Comparison of ENCODE assay signal across 9 mouse cellular contexts in the genomic region with DNA sequence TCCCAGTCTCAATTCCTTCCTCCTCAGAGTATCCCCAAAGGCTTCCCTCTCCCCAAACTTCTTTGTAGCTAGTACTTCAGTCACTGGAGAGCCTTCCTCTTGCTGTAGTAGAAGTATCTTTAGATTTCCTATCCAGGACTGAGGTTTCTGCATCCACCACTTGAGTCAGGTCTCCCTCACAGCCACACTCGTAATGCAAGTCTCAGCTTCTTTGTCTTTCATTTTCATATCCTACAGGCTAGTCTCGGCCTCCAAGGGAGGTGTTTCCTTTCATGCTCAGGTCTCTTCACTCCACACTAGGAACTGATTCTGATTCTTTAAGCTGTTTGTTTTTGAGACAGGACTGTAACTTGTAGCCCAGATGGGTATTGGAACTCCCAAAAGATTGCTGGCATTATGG. TPM values are rescaled to one million over a fixed set of nuclear protein-coding genes. Genes with fewer than 3 reads are reported as not detected.
DNase-seq lines count a peak whose midpoint lies in the region; ATAC-seq and TF ChIP-seq lines count a peak whose summit lies in the region.
"Had no signal": no experiment of that assay in that cellular context is flagged by ENCODE, and none has a peak within 500 bp of the region (broad histone marks: within the 10 kb centered on the region; RNA-seq: fewer than 3 reads in every experiment).

No protein-coding gene starts in this region.

- WGBS in intestine, embryonic 16.5 days, result 89% methylated on average over 2 of the region's 2 CpGs
- whole genome bisulfite sequencing in neural tube, embryonic 12.5 days, result 86% methylated on average over 2 of the region's 2 CpGs

- H3K36me3 ChIP-seq in intestine, embryonic 16.5 days (ENCODE audit: control insufficient read depth, insufficient read depth, low read length), result peaks cover 27% of the 10 kb centered on the region
- peaks cover 53% of the 10 kb centered on the region for H3K36me3 ChIP-seq in neural tube, embryonic 12.5 days

- no peaks in the 10 kb centered on the region for H3K9me3 ChIP-seq in intestine, embryonic 16.5 days (ENCODE audit: control insufficient read depth, low read length)
- H3K9me3 ChIP-seq in neural tube, embryonic 12.5 days, result no peaks in the 10 kb centered on the region

- ATAC-seq in intestine, embryonic 16.5 days, result no peak
- no peak for ATAC-seq in neural tube, embryonic 12.5 days (ENCODE audit: low FRiP score, low read depth)

- no peak for TF ChIP-seq POLR2A in embryonic fibroblast, embryonic 13.5 days (IDR thresholded peaks at IDR 0.05; ENCODE audit: low read depth, low read length)

- peak; percentile 8 for DNase-seq in layer of hippocampus, adult 9-11 months
- DNase-seq in layer of hippocampus, postnatal 25 days (ENCODE audit: extremely low spot score in 1 of 2, low spot score in 1 of 2), result no peak
- no peak for DNase-seq in gastrocnemius, postnatal 10 days
- DNase-seq in kidney, postnatal 10 days, result no peak
- DNase-seq in MN1 (ENCODE audit: low spot score), result no peak
- DNase-seq: lung, postnatal 4 days had no signal

- peak overlapping the region; percentile 13; the same call in 1 of the 2 replicates for H3K9ac ChIP-seq in intestine, embryonic 16.5 days (ENCODE audit: low read depth, low read length)
- peak overlapping the region; percentile 77; the same call in 1 of the 2 replicates for H3K9ac ChIP-seq in neural tube, embryonic 12.5 days

- 0 out of 2 replicates have a peak, but pooled peaks cover 3% of the 10 kb centered on the region for H3K4me1 ChIP-seq in embryonic fibroblast, embryonic 13.5 days (ENCODE audit: control insufficient read depth, insufficient read depth, low read length)
- H3K4me1 ChIP-seq in intestine, embryonic 16.5 days (ENCODE audit: control insufficient read depth, insufficient read depth, low read length), result peaks cover 7% of the 10 kb centered on the region
- peaks cover 11% of the 10 kb centered on the region for H3K4me1 ChIP-seq in neural tube, embryonic 12.5 days

- no peaks in the 10 kb centered on the region for H3K27me3 ChIP-seq in intestine, embryonic 16.5 days (replicated peaks; ENCODE audit: control insufficient read depth, insufficient read depth, low read length)
- H3K27me3 ChIP-seq in neural tube, embryonic 12.5 days (replicated peaks), result no peaks in the 10 kb centered on the region

- H3K4me3 ChIP-seq in embryonic fibroblast, embryonic 13.5 days (ENCODE audit: insufficient read depth, low read length), result peak overlapping the region; percentile 67
- H3K4me3 ChIP-seq in intestine, embryonic 16.5 days (ENCODE audit: low read length), result peak overlapping the region; percentile 91; the same call in 1 of the 2 replicates
- peak overlapping the region; percentile 74 for H3K4me3 ChIP-seq in neural tube, embryonic 12.5 days

- no peak for TF ChIP-seq CTCF in embryonic fibroblast, embryonic 13.5 days (IDR thresholded peaks at IDR 0.05; ENCODE audit: borderline replicate concordance, insufficient read depth, low read length)

- no peak overlapping the region for H3K27ac ChIP-seq in embryonic fibroblast, embryonic 13.5 days (ENCODE audit: insufficient read depth, low read length)
- H3K27ac ChIP-seq in intestine, embryonic 16.5 days (ENCODE audit: low read length), result no peak overlapping the region
- no peak overlapping the region for H3K27ac ChIP-seq in neural tube, embryonic 12.5 days

- H3K4me2 ChIP-seq in intestine, embryonic 16.5 days (ENCODE audit: low read depth, low read length), result peak overlapping the region; percentile 89
- peak overlapping the region; percentile 86 for H3K4me2 ChIP-seq in neural tube, embryonic 12.5 days (replicated peaks)

RNA-seq across cellular contexts. Expression of gene Leng8, which starts 1.3 kb away (rescaled TPM):
- total RNA-seq in layer of hippocampus, postnatal 25 days (2021), result 100 to 1,000 TPM; 109 to 181 TPM
- 62.7 and 81.4 TPM in 2 replicates for polyA plus RNA-seq in embryonic fibroblast, embryonic 13.5 days (2011; ENCODE audit: insufficient read length, low read depth, missing spikeins)
- polyA plus RNA-seq in intestine, embryonic 16.5 days (2015; fragmentation: Nextera tagmentation; extraction: Ambion mirVana), result 35.5 and 40.3 TPM in 2 replicates
- polyA plus RNA-seq in neural tube, embryonic 12.5 days (2016; fragmentation: Nextera tagmentation; extraction: Ambion mirVana), result 92.7 and 110 TPM in 2 replicates
- total RNA-seq in gastrocnemius, postnatal 10 days (2021), result 10 to 100 TPM; 31.7 to 62.1 TPM

RNA-seq across cellular contexts. Expression of gene Leng9, which starts 12.0 kb away (rescaled TPM):
- total RNA-seq in layer of hippocampus, postnatal 25 days (2021), result 1 to 10 TPM; 5.3 to 6.0 TPM
- polyA plus RNA-seq in embryonic fibroblast, embryonic 13.5 days (2011; ENCODE audit: insufficient read length, low read depth, missing spikeins), result 2.3 and 2.5 TPM in 2 replicates
- 6.8 and 7.1 TPM in 2 replicates for polyA plus RNA-seq in intestine, embryonic 16.5 days (2015; fragmentation: Nextera tagmentation; extraction: Ambion mirVana)
- 3.4 and 4.0 TPM in 2 replicates for polyA plus RNA-seq in neural tube, embryonic 12.5 days (2016; fragmentation: Nextera tagmentation; extraction: Ambion mirVana)
- 1 to 10 TPM; 2.3 to 3.2 TPM for total RNA-seq in gastrocnemius, postnatal 10 days (2021)

RNA-seq across cellular contexts. Expression of gene Ttyh1, which starts 19.0 kb away (rescaled TPM):
- total RNA-seq in layer of hippocampus, postnatal 25 days (2021), result 100 to 1,000 TPM; 625 to 681 TPM
- polyA plus RNA-seq in embryonic fibroblast, embryonic 13.5 days (2011; ENCODE audit: insufficient read length, low read depth, missing spikeins), result 0.94 and 1.9 TPM in 2 replicates
- 5.2 and 6.5 TPM in 2 replicates for polyA plus RNA-seq in intestine, embryonic 16.5 days (2015; fragmentation: Nextera tagmentation; extraction: Ambion mirVana)
- 111 and 113 TPM in 2 replicates for polyA plus RNA-seq in neural tube, embryonic 12.5 days (2016; fragmentation: Nextera tagmentation; extraction: Ambion mirVana)
- total RNA-seq in gastrocnemius, postnatal 10 days (2021), result 1 to 10 TPM; 4.7 to 5.3 TPM

RNA-seq across cellular contexts. Expression of gene Cdc42ep5, which starts 26.5 kb away (rescaled TPM):
- total RNA-seq in layer of hippocampus, postnatal 25 days (2021), result 1 to 10 TPM in 1 of 2 experiments, under 1 TPM in 1; 0.75 to 1.4 TPM
- 26.5 and 26.9 TPM in 2 replicates for polyA plus RNA-seq in embryonic fibroblast, embryonic 13.5 days (2011; ENCODE audit: insufficient read length, low read depth, missing spikeins)
- 83.5 and 84.5 TPM in 2 replicates for polyA plus RNA-seq in intestine, embryonic 16.5 days (2015; fragmentation: Nextera tagmentation; extraction: Ambion mirVana)
- 14.1 and 14.2 TPM in 2 replicates for polyA plus RNA-seq in neural tube, embryonic 12.5 days (2016; fragmentation: Nextera tagmentation; extraction: Ambion mirVana)
- 10 to 100 TPM; 10.2 to 12.4 TPM for total RNA-seq in gastrocnemius, postnatal 10 days (2021)

Comparison
In these comparisons a context has a peak if more than half of its experiments do, and no peak if none do; other contexts are left out.
1. RNA of gene Ttyh1, which starts 19.0 kb away (polyA plus RNA-seq): 111 to 113 TPM in neural tube, embryonic 12.5 days; 5.2 to 6.5 TPM in intestine, embryonic 16.5 days and 0.94 to 1.9 TPM in embryonic fibroblast, embryonic 13.5 days; every median in the first group is over 10 times any median in the second.
2. Peak in every context shown above with its lines, with median percentiles within 50 percentile points of each other: H3K4me3 ChIP-seq.